Mouse (Mus musculus): ENCODE measurements around the gene Nynrin. TPM values are rescaled to one million over a fixed set of nuclear protein-coding genes. Genes with fewer than 3 reads are reported as not detected.

The Nynrin gene
- total RNA-seq, 2 experiments from 2014 or later: 8.2 to 9.7 TPM

GRCm38 (mm10) chr14:55838312-55838711 lies 15.5 kb upstream of the Nynrin start:
- intact Hi-C loops (cut with DNase I): no loop called here
- DNase-seq (ENCODE audit: low spot score): no peak

GRCm38 (mm10) chr14:55838740-55839139 lies 15.1 kb upstream of the Nynrin start:
- no peak for DNase-seq (ENCODE audit: low spot score)
- intact Hi-C loops (cut with DNase I): no loop called here

DNA sequence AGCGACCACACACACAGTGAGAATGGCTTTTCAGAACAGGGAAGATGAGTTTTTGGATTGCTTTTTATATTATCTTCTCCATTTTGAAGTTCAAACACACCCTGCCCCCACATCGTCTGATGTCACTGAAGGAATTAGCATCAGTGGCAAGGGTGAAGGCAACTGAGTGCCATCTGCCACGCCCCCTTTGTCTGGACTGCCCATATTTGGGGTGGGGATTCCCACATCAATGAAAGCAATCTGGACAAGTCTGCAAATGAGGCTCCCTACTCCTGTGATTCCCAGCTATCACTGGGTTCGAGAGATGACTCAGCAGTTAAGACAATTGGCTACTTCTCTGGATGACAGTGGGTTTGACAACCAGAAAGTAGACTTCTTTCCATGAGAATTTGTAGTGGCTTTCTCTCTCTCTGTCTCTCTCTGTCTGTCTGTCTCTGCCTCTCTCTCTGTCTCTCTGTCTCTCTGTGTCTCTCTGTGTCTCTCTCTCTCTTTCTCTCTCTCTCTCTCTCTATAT lies 12.9 kb upstream of the Nynrin start:
- intact Hi-C loops (cut with DNase I): no loop called here
- no peak for DNase-seq (ENCODE audit: low spot score)

- intact Hi-C loops (cut with DNase I): no loop called here
- no peak for DNase-seq (ENCODE audit: low spot score)
Observed at GRCm38 (mm10) chr14:55842794-55843193, 11.0 kb upstream of the Nynrin start.

DNA sequence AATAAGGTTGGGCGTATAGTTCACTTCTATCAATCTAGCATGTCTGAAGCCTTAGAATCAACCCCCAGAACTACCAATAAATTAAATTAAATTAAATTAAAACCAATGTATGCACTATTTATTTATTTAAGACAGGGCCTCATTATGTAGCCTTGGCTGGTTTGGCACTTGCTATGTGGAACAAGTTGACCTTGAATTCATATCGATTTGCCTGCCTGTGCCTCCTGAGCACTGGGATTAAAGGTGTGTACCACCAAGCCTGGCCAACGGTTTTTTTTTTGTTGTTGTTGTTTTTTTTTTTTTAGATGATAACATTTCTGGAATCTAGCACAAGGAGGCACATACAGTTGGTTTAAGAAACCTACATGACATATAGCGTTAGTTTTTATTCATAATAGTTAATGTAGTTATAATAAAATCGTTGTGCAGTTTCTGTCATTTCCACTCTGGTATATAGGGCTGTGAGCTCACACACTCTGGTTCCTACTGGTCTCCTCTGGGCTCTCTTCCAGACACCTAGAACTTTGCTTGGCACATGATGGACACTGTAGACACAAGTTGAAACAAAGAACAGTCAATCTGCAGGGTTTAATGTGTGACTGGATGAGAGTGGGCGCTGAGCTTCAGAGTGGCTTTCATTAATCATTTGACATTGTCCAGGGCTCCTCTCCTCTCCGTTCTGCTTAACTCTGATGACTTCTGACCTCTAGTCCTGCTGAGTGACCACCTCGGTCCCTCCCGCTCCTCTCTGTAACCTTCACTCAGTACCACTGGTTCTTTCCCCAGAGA lies 8.1 kb upstream of the Nynrin start:
- intact Hi-C loops (cut with DNase I): no loop called here
- DNase-seq (ENCODE audit: low spot score): no peak

DNA sequence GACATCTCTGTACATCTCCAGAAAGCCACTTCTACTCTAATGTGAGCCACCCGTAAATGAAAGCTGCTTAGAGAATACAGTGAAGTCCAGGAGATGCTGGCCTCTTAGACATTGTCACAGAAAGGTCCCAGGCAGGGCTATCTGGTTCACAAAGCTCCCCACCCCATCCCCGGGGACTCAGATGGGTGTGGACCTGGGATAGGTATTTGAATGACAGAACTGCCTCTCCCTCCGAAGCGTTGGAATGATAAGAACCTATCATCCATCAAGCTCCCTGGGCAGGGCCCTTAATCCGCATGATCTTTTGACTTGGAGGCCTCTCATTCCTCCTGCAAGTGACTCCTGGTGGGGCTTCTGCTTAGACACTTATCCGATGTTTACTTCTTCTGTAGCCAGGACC lies 2.9 kb upstream of the Nynrin start:
- intact Hi-C loops (cut with DNase I): no loop called here
- DNase-seq (ENCODE audit: low spot score): no peak

DNA sequence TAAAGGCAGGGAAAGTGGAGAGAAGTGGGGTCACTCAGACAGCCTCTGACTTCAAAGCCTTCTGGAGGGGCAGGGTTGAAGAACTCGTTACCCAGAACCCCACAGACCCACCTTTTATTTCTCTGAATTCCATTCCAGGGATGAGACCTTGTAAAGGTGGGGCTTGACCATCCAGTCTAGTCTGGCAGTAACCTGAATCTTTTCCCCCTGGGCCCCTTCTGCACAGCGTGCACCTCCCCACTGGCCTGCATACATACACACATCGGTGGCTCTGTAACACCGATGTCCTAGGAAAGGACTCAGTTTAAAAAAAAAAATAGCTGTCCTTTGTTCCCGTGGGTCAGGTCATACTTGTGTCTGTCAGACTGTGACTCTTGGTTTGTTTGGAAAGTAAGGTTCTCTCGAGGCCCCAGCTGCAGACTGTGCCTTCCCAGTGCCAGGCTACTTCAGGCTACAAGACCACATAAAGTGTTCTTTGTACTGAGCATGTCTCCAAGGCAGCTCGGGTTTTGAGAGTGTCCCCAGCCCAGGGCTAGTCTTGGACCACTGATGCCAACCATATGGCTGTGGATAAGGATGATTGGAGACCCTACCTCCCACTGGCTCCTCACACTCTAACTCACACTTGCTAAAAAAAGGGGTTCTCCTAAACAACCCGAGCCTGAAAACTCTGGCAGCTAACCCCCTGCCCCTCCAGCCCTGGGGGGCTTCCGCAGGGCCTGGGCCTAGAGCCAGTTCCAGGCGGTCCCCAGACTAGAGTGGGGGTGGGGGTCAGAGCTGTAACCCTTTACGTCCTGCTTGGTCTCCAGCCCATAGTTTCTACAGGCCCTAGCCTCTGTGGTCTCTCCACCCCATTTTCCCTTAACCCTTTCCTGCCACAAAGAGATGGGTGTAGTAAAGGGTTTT lies 911 bp upstream of the Nynrin start:
- DNase-seq (ENCODE audit: low spot score): no peak
- intact Hi-C loops (cut with DNase I): no loop called here

GRCm38 (mm10) chr14:55854406-55855100 lies 743 bp downstream of the Nynrin start:
- DNase-seq (ENCODE audit: low spot score): no peak

DNA sequence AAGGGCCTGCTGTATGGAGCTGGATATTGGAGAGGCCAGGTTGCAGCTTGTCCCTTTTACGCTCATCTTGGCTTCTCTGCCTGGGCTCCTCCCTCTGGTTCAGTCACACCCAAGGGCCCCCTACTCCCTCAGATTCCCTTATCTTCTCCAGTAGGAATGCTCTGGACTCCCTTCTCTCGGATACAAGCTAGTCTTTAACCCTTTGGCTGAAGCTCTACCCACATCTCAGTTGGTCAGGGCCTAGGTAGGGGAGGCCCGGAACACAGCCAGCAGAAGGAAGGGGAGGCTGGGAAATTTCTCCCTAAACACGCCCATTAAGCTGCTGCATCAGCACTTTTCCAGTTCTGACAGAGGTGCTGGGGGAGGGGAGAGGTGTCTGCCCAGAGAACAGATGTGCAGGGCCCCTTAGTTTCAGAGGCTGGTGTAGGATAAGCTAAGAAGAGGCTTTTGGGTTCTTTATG lies 1.3 kb downstream of the Nynrin start:
- intact Hi-C loops (cut with DNase I): no loop called here
- DNase-seq (ENCODE audit: low spot score): no peak

More at GRCm38 (mm10) chr14:55854406-55855100, 743 bp downstream of the Nynrin start:
- intact Hi-C loops (cut with DNase I): no loop called here

- no peak for DNase-seq (ENCODE audit: low spot score)
- intact Hi-C loops (cut with DNase I): no loop called here
Observed at GRCm38 (mm10) chr14:55857588-55857987, 3.8 kb downstream of the Nynrin start.

- no peak for DNase-seq (ENCODE audit: low spot score)
- intact Hi-C loops (cut with DNase I): loop anchor here (2.0 kb wide), 1 partner anchor 81 kb away; no protein-coding TSS in a partner anchor
Observed at GRCm38 (mm10) chr14:55862186-55862585, 8.4 kb downstream of the Nynrin start.

- no peak for DNase-seq (ENCODE audit: low spot score)
- intact Hi-C loops (cut with DNase I): loop anchor here (2.0 kb wide), 1 partner anchor 82 kb away; no protein-coding TSS in a partner anchor
Observed at GRCm38 (mm10) chr14:55862970-55863369, 9.2 kb downstream of the Nynrin start.

GRCm38 (mm10) chr14:55863773-55864172 lies 10.0 kb downstream of the Nynrin start:
- intact Hi-C loops (cut with DNase I): loop anchor here (1.0 to 2.0 kb wide), 2 partner anchors 41 to 83 kb away; no protein-coding TSS in a partner anchor
- DNase-seq (ENCODE audit: low spot score): peak; percentile 55

DNA sequence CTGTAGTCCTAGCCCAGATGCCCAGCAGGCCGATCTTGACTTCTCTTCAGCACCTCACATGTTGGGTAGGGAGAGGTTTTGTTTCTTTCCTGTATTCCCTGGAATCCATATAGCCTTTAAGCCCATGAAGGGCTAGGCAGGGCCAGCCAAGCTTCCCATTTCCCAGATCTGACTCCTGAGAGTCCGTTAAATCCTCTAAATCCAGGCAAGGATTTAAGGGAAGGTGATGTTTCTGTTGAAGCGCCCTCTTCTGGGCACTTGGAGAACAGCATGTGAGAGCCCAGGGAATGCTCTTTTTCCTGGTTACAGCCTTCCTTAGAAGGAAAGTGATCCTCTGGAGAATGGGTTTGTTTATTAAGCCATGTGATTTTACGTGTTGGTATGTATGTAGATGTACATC lies 13.2 kb downstream of the Nynrin start:
- no peak for DNase-seq (ENCODE audit: low spot score)
- intact Hi-C loops (cut with DNase I): no loop called here

DNA sequence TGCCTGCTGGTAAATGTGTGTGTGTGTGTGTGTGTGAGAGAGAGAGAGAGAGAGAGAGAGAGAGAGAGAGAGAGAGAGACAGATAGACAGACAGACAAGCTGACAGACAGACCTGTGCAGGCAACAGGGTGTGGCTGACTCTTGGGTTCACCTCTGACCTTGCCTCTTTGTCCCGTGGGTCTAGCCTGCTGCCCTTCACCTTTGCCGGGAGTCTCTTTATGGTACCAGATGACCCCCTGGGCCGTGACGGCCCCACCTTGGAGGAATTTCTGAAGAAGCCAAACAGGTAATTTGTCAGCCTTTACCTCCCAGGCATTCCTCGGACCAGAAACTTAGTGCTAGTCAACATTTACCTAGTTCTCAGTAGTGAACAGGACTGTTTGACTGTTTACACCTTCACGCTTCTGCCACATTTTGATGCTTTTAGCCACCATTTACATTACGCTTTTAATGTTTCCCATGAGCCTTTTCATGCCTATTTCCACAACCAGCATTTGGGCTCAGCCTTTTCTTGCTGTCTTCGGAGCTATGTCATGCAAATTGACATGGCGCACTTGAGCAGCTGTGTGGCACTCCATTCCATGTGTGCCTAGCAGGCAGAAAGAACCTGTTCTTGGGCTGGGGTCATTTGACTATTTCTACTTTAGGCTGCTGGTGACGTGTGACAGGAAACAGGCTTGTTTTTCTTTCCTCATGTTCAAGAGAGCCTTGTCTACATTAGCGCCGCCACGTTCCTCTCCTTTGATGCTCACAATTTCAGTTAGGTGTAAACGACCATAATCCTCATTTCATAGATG lies 14.6 kb downstream of the Nynrin start:
- intact Hi-C loops (cut with DNase I): no loop called here

DNA sequence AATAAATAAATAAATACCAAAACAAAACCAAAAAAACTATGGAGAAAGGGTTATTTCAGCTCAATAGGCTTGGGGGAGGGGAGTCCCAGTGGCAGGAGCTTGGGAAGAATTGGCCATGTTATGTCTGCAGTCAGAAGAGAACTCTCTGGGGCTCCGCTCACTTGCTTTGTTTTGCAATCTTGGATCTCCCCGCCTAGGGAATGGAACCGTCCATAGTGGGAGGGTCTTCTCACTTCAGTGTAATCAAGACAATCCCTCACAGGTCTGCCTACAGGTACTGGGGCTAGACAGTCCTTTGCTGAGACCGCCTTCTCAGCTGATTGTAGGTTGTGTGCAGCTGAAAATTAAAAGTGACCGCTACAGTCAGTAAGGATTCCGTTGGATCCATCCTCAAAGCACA lies 15.7 kb downstream of the Nynrin start:
- intact Hi-C loops (cut with DNase I): no loop called here
- no peak for DNase-seq (ENCODE audit: low spot score)

More for the DNA sequence above, 14.6 kb downstream of the Nynrin start:
- DNase-seq (ENCODE audit: low spot score): no peak

DNA sequence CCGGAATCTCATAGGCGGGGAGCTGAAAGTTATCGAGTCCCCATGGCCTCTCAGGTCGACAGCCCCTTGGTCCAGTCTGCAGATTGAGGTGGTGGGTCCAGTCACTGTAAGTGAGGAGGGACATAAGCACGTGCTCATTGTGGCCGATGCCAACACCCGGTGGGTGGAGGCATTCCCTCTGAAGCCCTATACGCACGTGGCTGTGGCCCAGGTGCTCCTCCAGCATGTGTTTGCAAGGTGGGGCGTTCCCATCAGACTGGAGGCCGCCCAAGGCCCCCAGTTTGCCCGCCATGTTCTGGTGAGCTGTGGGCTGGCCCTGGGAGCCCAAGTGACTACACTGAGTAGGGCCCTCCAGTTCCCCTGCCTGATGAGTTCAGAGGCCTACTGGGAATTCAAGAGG lies 18.2 kb downstream of the Nynrin start:
- no peak for DNase-seq (ENCODE audit: low spot score)
- intact Hi-C loops (cut with DNase I): no loop called here

- no peak for DNase-seq (ENCODE audit: low spot score)
- intact Hi-C loops (cut with DNase I): no loop called here
Observed at GRCm38 (mm10) chr14:55872551-55872950, 18.7 kb downstream of the Nynrin start.

GRCm38 (mm10) chr14:55873242-55873713 lies 19.5 kb downstream of the Nynrin start:
- DNase-seq (ENCODE audit: low spot score): no peak
- intact Hi-C loops (cut with DNase I): no loop called here
